Mouse (Mus musculus) ES-E14 (cell line): ENCODE results near the gene Aldh1b1. TPM values are rescaled to one million over a fixed set of nuclear protein-coding genes. Genes with fewer than 3 reads are reported as not detected.

Experiments used
- DNase-seq: peaks from one replicate; pipeline ENCODE4 v3.0.0-alpha.2; 2013; ENCODE audit warnings: low read depth, low spot score
- H3K27ac ChIP-seq: 2 replicates; pipeline ENCODE4 v1.5.1; 2012; ENCODE audit warnings: low read depth, mild to moderate bottlenecking, low read length, moderate library complexity, mixed read lengths; ENCODE audit not compliant: poor library complexity, insufficient read depth, severe bottlenecking
- H3K36me3 ChIP-seq: 2 replicates; pipeline ENCODE4 v1.6.1; 2012; ENCODE audit warnings: mild to moderate bottlenecking, low read length, moderate library complexity, mixed read lengths; ENCODE audit not compliant: control insufficient read depth, poor library complexity, insufficient read depth, severe bottlenecking
- H3K4me1 ChIP-seq, 2 experiments: fragments of 150-350 bp in 1 of 2; sonication (generic) in 1 of 2; 2 replicates each; pipeline ENCODE4 v1.6.1; 2012; ENCODE audit warnings: low read length in 2 of 2, mild to moderate bottlenecking in 1 of 2, mixed read lengths in 1 of 2; ENCODE audit not compliant: control insufficient read depth in 2 of 2, insufficient read depth in 2 of 2, poor library complexity in 1 of 2
- H3K4me3 ChIP-seq, 2 experiments: fragments of 150-350 bp in 1 of 2; sonication (generic) in 1 of 2; 2 replicates each; pipeline ENCODE4 v1.5.1; 2012; ENCODE audit warnings: low read length in 2 of 2, low read depth in 1 of 2, mild to moderate bottlenecking in 1 of 2, mixed read lengths in 1 of 2; ENCODE audit not compliant: insufficient read depth in 1 of 2, poor library complexity in 1 of 2, severe bottlenecking in 1 of 2
- H3K9ac ChIP-seq: 2 replicates; pipeline ENCODE4 v1.6.1; 2012; ENCODE audit warnings: low read depth, mild to moderate bottlenecking, low read length, mixed read lengths; ENCODE audit not compliant: poor library complexity, insufficient read depth, severe bottlenecking
- H3K9me3 ChIP-seq: fragments of 150-350 bp; sonication (generic); 2 replicates; pipeline ENCODE4 v1.6.1; 2012; ENCODE audit warnings: low read depth, mild to moderate bottlenecking, low read length; ENCODE audit not compliant: control insufficient read depth, insufficient read depth
- CHD2 ChIP-seq: IDR thresholded peaks from 2 replicates; pipeline ENCODE4 v1.6.1; 2014; ENCODE audit warnings: mild to moderate bottlenecking, low read depth, low read length, inconsistent platforms
- HCFC1 ChIP-seq: IDR thresholded peaks from 2 replicates; pipeline ENCODE4 v1.6.1; 2012; ENCODE audit warnings: low read length, inconsistent platforms, borderline replicate concordance; ENCODE audit not compliant: insufficient read depth
- MAFK ChIP-seq: IDR thresholded peaks from 2 replicates; pipeline ENCODE4 v1.6.1; 2014; ENCODE audit warnings: mild to moderate bottlenecking, low read depth, low read length, inconsistent platforms; ENCODE audit not compliant: insufficient read depth
- ZC3H11A ChIP-seq: IDR thresholded peaks from 2 replicates; pipeline ENCODE4 v1.6.1; 2012; ENCODE audit warnings: low read depth, mild to moderate bottlenecking, inconsistent platforms, low read length, borderline replicate concordance
- ZNF384 ChIP-seq: IDR thresholded peaks from 2 replicates; pipeline ENCODE4 v1.6.1; 2012; ENCODE audit warnings: low read depth, low read length, inconsistent platforms
- in situ Hi-C, 2 experiments: fragments of 600-800 bp; cut with MboI; formaldehyde crosslinking; loops; one replicate each; pipeline ENCODE4 v1.15.1; 2025; ENCODE audit warnings: low sequenced_read_pairs in 2 of 2, inconsistent platforms in 1 of 2; ENCODE audit not compliant: unreplicated experiment in 2 of 2
- total RNA-seq: library from RNA; depleted of rRNA; stranded (reverse); fragments of 300-350 nt; gene quantifications from 2 replicates; pipeline ENCODE4 v1.2.3, GENCODE M21; 2012

Gene Aldh1b1
- total RNA-seq, 1 experiment: 3.6 TPM

DNA sequence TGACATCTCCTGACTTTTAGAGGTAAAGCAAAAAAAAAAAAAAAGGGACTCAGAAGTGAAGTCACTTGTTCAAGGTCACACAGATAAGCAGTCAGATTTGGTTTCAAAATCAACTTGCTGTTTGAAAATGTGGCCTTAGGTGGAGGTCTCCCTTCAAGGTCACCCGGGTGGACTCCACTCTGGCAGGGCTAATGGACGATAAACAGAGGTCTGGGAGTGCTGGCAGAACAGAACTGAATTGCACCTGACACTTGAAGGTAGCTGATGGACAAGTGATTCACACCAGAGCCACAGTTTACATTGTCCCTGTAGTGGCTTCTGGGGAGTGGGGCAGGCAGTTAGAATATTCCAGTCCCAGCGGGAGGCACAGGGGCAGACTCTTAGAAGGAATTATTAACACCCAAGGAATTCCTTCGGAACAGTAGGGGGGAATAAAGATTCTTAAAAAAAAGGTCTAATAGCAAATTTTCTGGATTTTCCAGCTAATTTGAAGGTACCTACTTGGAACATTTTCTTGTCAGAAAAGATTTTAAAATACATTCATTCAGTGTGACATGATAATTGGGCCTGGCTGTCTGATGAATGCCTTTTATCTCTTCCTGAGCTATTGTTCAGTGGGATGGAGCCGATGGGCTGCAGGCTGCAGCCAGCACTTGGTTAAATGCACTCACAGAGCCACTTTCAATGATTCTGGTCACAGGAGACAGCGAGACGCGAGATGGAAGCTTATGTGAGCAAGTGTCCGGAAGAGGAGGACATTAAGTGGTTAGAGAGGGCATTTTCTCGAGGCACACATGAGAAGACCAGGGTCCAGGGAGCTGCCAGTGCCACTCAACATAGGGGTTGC lies 28.8 kb upstream of the Aldh1b1 start:
- no peak for DNase-seq
- in situ Hi-C loops: loop anchor here in 1 of 2 experiments (10.0 kb wide), 1 partner anchor 355 kb away; no protein-coding TSS in a partner anchor
- H3K4me3 ChIP-seq: peak overlapping the region in 1 of 2 experiments; percentile 17; a peak in 1 of 4 replicates
- H3K9me3 ChIP-seq: no peaks in the 10 kb centered on the region
- H3K9ac ChIP-seq: no peak overlapping the region; the same call in 1 of the 2 replicates
- H3K27ac ChIP-seq: peak overlapping the region; percentile 94
- TF ChIP-seq CHD2 (no peak), ZNF384 (0 out of 2 replicates have a peak, but pooled peaks have one; percentile 61)
- H3K36me3 ChIP-seq: no peaks in the 10 kb centered on the region
- peaks cover 15 to 55% of the 10 kb centered on the region in 2 experiments for H3K4me1 ChIP-seq

- Histone ChIP-seq H3K4me3 (peak overlapping the region in 1 of 2 experiments; percentile 17; a peak in 1 of 4 replicates), H3K9me3 (no peaks in the 10 kb centered on the region), H3K27ac (peak overlapping the region; percentile 94), H3K36me3 (no peaks in the 10 kb centered on the region), H3K9ac (no peak overlapping the region; the same call in 1 of the 2 replicates), H3K4me1 (peaks cover 15 to 48% of the 10 kb centered on the region in 2 experiments)
- DNase-seq: no peak
- TF ChIP-seq ZNF384 (no peak), ZC3H11A (no peak), MAFK (no peak), CHD2 (no peak), HCFC1 (no peak)
- in situ Hi-C loops: no loop called here
Measured at GRCm38 (mm10) chr4:45770638-45771033, 28.2 kb upstream of the Aldh1b1 start.

DNA sequence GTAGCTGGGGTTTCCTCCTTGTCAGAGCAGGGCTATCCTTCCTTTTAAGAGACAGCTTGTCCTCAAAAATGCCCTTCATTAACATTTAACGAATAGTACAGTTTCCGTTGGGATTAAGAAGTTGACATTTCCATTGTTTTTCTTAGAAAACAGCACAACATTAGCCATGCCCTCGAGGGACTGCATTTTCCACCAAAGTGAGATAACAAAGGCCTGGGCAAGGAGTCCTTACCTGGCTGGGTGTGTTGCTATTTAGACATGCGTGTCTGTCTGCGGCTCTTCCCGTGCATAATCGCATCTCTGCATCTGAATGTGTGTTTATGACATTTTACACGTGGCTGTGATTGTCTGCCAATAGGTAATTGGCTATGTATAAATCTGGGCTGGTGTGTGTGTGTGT lies 27.6 kb upstream of the Aldh1b1 start:
- H3K27ac ChIP-seq: peak overlapping the region; percentile 81; the same call in 1 of the 2 replicates
- TF ChIP-seq ZC3H11A: no peak
- TF ChIP-seq ZNF384: no peak
- TF ChIP-seq MAFK: no peak
- no peak for TF ChIP-seq CHD2
- TF ChIP-seq HCFC1: no peak
- in situ Hi-C loops: no loop called here
- DNase-seq: peak; percentile 63
- no peak overlapping the region for H3K9ac ChIP-seq
- no peak overlapping the region for H3K4me3 ChIP-seq
- H3K4me1 ChIP-seq: peaks cover 15 to 45% of the 10 kb centered on the region in 2 experiments; a peak in 3 of 4 replicates
- H3K9me3 ChIP-seq: no peaks in the 10 kb centered on the region
- no peaks in the 10 kb centered on the region for H3K36me3 ChIP-seq

DNA sequence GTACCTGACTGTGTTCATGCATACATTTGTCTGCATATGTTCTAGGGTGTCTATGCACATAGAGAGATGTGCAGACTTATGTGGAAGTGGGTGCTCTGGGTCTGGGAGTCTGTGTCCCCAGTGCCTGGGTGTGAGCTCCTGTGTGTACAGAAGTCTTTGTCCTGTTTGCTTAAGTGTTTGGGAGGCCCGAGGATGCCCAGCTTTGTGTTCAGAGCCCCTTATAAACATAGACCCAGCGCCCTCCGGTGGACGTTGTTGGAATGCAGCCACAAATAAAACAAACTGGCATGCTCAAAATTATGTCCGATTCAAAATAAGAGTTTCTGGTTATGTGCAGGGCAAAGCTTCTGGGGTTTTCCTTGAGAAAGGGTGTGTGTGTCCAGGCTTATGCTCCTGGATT lies 27.2 kb upstream of the Aldh1b1 start:
- Histone ChIP-seq H3K36me3 (no peaks in the 10 kb centered on the region), H3K9ac (no peak overlapping the region), H3K27ac (peak overlapping the region; percentile 81), H3K4me3 (no peak overlapping the region), H3K4me1 (peaks cover 15 to 40% of the 10 kb centered on the region in 2 experiments; a peak in 3 of 4 replicates), H3K9me3 (no peaks in the 10 kb centered on the region)
- TF ChIP-seq CHD2: no peak
- in situ Hi-C loops: no loop called here
- peak; percentile 69 for DNase-seq
